Mouse (Mus musculus) cerebellum, adult 2 months (tissue): ENCODE measurements at regions not wholly inside any gene's neighbourhood (a gene's known extent, or its start where the extent isn't known, plus 50 kb on each side); places are given as distances from the start of the nearest gene placed in this dataset.

Experiments
- CTCF ChIP-seq: fragments of 200-500 bp; IDR thresholded peaks from 2 replicates; pipeline ENCODE4 v1.5.1; 2011; ENCODE audit warnings: low read depth, mild to moderate bottlenecking, control low read depth, low read length, moderate library complexity, borderline replicate concordance; ENCODE audit not compliant: insufficient read depth
- POLR2A ChIP-seq: fragments of 200-500 bp; IDR thresholded peaks from 2 replicates; pipeline ENCODE4 v1.6.1; 2011; ENCODE audit warnings: low read length, control low read depth, borderline replicate concordance; ENCODE audit not compliant: insufficient read depth

DNA sequence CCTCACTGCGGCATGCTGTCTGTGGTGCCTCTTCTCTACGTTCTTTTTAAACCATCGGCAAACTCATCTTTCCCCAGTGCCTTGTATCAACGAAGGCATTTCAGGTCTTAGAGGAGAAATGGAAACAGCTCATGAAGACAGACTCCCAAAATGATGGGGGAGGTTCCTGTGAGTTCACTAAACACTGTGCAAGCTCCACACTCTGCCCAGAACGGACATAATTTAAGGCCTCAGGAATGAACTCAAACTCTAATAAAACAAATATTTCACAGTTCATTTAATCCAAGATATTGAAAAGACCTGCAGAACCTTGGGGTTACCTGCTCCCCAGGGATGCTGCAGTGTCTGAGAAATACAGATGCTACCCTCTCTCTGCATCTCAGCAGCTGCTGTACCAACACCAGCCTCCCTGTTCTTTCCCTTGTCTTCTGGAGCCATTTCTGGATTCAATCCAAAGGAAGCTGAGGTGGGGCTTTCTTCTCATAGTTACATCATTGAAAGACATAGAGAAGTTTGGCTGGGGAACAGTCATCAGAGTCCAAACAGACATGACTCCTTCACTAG is 217.4 kb downstream of the Tox3 start:
- TF ChIP-seq CTCF (no peak), POLR2A (no peak)
